In genomic region chr12:99284419-99285069, GRCm38 (mm10) we compare ENCODE assay signal across 8 mouse cellular contexts.
A peak's percentile ranks its signal among the peaks of the same experiment; 100 is the strongest.
DNase-seq lines count a peak whose midpoint lies in the region; ATAC-seq and TF ChIP-seq lines count a peak whose summit lies in the region.

No protein-coding gene starts in this region.

- peak in 1 of 2 experiments; percentile 49 for DNase-seq in cerebellum, adult 2 months
- DNase-seq in cerebellum, postnatal 36 days = no peak
- peak; percentile 44 for DNase-seq in lung, embryonic 14.5 days
- no peak for DNase-seq in lung, postnatal 4 days
- no peak for DNase-seq in spleen, adult 18-20 months
- DNase-seq in liver = no peak

- H3K4me2 ChIP-seq in lung, embryonic 14.5 days = no peak overlapping the region
- no peak overlapping the region for H3K4me2 ChIP-seq in hindbrain, embryonic 15.5 days
- no peak overlapping the region for H3K4me2 ChIP-seq in stomach, embryonic 15.5 days

- no peak for TF ChIP-seq POLR2A in cerebellum, adult 2 months (IDR thresholded peaks at IDR 0.05; ENCODE audit: borderline replicate concordance, insufficient read depth, low read length)

- H3K9me3 ChIP-seq in lung, embryonic 14.5 days (ENCODE audit: low read depth, low read length) = no peaks in the 10 kb centered on the region
- H3K9me3 ChIP-seq in hindbrain, embryonic 15.5 days = no peaks in the 10 kb centered on the region
- no peaks in the 10 kb centered on the region for H3K9me3 ChIP-seq in stomach, embryonic 15.5 days

- 57% methylated on average over 8 of the region's 8 CpGs for WGBS in cerebellum, adult 2 months
- WGBS in lung, embryonic 14.5 days = 51% methylated on average over 8 of the region's 8 CpGs
- 70% methylated on average over 8 of the region's 8 CpGs for WGBS in hindbrain, embryonic 15.5 days
- 53% methylated on average over 8 of the region's 8 CpGs for WGBS in stomach, embryonic 15.5 days

- ATAC-seq in lung, embryonic 14.5 days (ENCODE audit: insufficient read depth) = peak; percentile 36; the same call in 1 of the 2 replicates
- no peak for ATAC-seq in hindbrain, embryonic 15.5 days (ENCODE audit: low FRiP score, low read depth)
- ATAC-seq in stomach, embryonic 15.5 days (ENCODE audit: insufficient read depth, low FRiP score, low read depth) = peak; percentile 51; the same call in 1 of the 2 replicates

- peaks cover 62% of the 10 kb centered on the region for H3K4me1 ChIP-seq in cerebellum, adult 2 months (ENCODE audit: control insufficient read depth, insufficient read depth, low read length)
- H3K4me1 ChIP-seq in lung, embryonic 14.5 days (ENCODE audit: insufficient read depth) = peaks cover 4% of the 10 kb centered on the region; the same call in 1 of the 2 replicates
- peaks cover 58% of the 10 kb centered on the region for H3K4me1 ChIP-seq in hindbrain, embryonic 15.5 days (replicated peaks)
- H3K4me1 ChIP-seq in stomach, embryonic 15.5 days = peaks cover 12% of the 10 kb centered on the region

- H3K9ac ChIP-seq in lung, embryonic 14.5 days = no peak overlapping the region
- H3K9ac ChIP-seq in hindbrain, embryonic 15.5 days = no peak overlapping the region
- no peak overlapping the region for H3K9ac ChIP-seq in stomach, embryonic 15.5 days

- no peaks in the 10 kb centered on the region for H3K36me3 ChIP-seq in lung, embryonic 14.5 days (ENCODE audit: insufficient read depth)
- H3K36me3 ChIP-seq in hindbrain, embryonic 15.5 days = no peaks in the 10 kb centered on the region
- no peaks in the 10 kb centered on the region for H3K36me3 ChIP-seq in stomach, embryonic 15.5 days

- no peak for TF ChIP-seq CTCF in cerebellum, adult 2 months (IDR thresholded peaks at IDR 0.05; ENCODE audit: borderline replicate concordance, insufficient read depth, low read depth, low read length)
- no peak for TF ChIP-seq CTCF in lung, embryonic 14.5 days (IDR thresholded peaks at IDR 0.05; ENCODE audit: low read depth)

- H3K27me3 ChIP-seq in cerebellum, adult 2 months (ENCODE audit: control insufficient read depth, insufficient read depth, low read length) = no peaks in the 10 kb centered on the region
- H3K27me3 ChIP-seq in lung, embryonic 14.5 days (ENCODE audit: insufficient read depth, low read length) = no peaks in the 10 kb centered on the region
- no peaks in the 10 kb centered on the region for H3K27me3 ChIP-seq in hindbrain, embryonic 15.5 days
- H3K27me3 ChIP-seq in stomach, embryonic 15.5 days (replicated peaks) = no peaks in the 10 kb centered on the region

- H3K27ac ChIP-seq in cerebellum, adult 2 months (ENCODE audit: insufficient read depth, low read length) = peak overlapping the region; percentile 96
- peak overlapping the region; percentile 30; the same call in 1 of the 2 replicates for H3K27ac ChIP-seq in lung, embryonic 14.5 days (ENCODE audit: low read depth)
- H3K27ac ChIP-seq in hindbrain, embryonic 15.5 days (replicated peaks) = peak overlapping the region; percentile 62
- no peak overlapping the region; the same call in 1 of the 2 replicates for H3K27ac ChIP-seq in stomach, embryonic 15.5 days

- H3K4me3 ChIP-seq in cerebellum, adult 2 months (replicated peaks; ENCODE audit: insufficient read depth, low read depth, low read length) = no peak overlapping the region
- H3K4me3 ChIP-seq in lung, embryonic 14.5 days (ENCODE audit: low read depth, low read length) = no peak overlapping the region
- H3K4me3 ChIP-seq in hindbrain, embryonic 15.5 days = no peak overlapping the region
- H3K4me3 ChIP-seq in stomach, embryonic 15.5 days (replicated peaks) = no peak overlapping the region
